Mouse (Mus musculus) E14TG2a.4 (cell line): ENCODE data around the gene Ube2h.

ENCODE experiments used
- CTCF ChIP-seq: conservative IDR thresholded peaks from 2 replicates; pipeline ENCODE4 v1.5.1; 2014; ENCODE audit warnings: low read length
- NANOG ChIP-seq: IDR thresholded peaks from 2 replicates; pipeline ENCODE4 v1.6.1; 2014; ENCODE audit warnings: borderline replicate concordance, low read length, mixed read lengths
- POU5F1 ChIP-seq: IDR thresholded peaks from 2 replicates; pipeline ENCODE4 v1.6.1; 2014; ENCODE audit warnings: low read length, borderline replicate concordance

GRCm38 (mm10) chr6:30175918-30176421 is 128.4 kb downstream of the Ube2h start:
- TF ChIP-seq CTCF (no peak), POU5F1 (no peak), NANOG (no peak)
